Mouse (Mus musculus) adrenal gland, adult 2 months (tissue): Measurements from ENCODE around the gene Rab20. TPM values are rescaled to one million over a fixed set of nuclear protein-coding genes. Genes with fewer than 3 reads are reported as not detected.

Experiments
- DNase-seq: peaks from one replicate; pipeline ENCODE4 v3.0.0; 2021
- polyA plus RNA-seq: library from polyadenylated mRNA; depleted of rRNA; stranded (reverse); fragments of >200 nt; gene quantifications from 2 replicates; pipeline ENCODE4 v1.2.3, GENCODE M21; 2012
- total RNA-seq, 2 experiments: library from RNA; stranded (reverse); gene quantifications; 2 replicates each; pipeline ENCODE4 v1.2.3; 2021

The Rab20 gene
- total and polyA plus RNA-seq, 3 experiments: 7.9 to 19.6 (median 9.6) TPM

DNA sequence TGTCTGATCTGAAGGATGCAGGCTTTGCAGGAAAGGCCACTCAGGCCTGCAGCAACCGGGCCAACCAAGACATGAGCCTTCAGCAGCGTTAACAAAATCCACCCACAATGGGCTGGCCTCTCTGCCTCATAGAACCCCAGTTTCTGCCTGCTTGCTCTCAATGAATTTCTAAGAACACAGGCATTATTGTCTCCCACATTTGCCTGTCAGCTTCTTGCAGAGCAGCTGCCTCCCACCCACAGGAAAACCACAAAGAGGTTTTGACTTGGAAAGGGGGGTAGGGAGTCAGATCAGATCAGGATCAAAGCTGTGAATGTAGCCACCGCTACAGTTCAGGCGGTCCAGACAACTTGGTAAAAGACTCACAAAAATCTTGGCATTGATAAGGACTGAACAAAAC is 25.5 kb downstream of the Rab20 start:
- DNase-seq: no peak

- no peak for DNase-seq
These were observed 26.0 kb downstream of the Rab20 start for GRCm38 (mm10) chr8:11452559-11452958.

GRCm38 (mm10) chr8:11452152-11452551 is 26.4 kb downstream of the Rab20 start:
- DNase-seq: no peak

DNA sequence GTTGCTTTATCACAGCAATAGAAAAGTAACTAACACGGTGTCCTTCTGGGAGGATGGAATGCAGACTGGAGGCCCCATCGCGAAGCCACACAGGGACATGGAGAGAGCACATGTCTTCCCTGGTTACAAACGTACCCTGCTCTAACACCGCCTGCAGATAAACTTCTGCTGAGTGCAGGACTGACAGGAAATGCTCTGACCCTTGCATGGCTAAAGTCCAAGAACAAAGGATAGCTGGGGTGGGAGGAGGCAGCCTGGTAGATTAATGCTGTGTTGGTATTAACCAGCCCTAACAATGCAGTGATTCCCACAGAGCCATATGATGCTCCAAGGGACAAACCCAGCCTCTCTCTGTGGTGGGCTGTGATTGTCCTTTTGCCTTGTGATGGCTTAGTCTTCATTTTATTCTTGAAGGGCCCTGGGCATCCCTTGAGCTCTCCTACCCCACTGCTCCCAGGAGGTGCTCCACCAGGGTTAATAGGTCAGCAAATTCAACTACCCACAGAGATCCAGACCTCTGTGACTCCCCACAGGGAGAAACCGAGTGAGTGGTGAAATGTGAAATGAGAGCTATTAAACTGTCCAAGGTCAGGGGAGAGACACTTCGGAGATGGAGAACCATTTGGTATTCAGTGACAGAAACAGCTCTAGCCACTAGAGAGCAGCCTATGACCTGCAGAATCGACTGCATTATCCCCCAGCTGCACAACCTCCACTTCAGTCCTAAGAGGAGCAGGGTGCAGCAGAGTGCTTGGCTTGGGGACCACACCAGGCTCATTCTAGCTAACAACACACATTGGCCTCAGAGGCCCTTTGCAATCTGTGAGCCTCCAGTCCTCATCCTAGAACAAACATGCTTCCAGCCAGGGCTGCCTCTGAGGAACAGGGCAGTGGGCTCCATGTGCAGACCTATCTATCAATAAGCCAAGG is 28.1 kb downstream of the Rab20 start:
- peak; percentile 38 for DNase-seq

GRCm38 (mm10) chr8:11447910-11448570 is 30.5 kb downstream of the Rab20 start:
- DNase-seq: no peak

- no peak for DNase-seq
These were observed 32.7 kb downstream of the Rab20 start for GRCm38 (mm10) chr8:11445790-11446189.

DNA sequence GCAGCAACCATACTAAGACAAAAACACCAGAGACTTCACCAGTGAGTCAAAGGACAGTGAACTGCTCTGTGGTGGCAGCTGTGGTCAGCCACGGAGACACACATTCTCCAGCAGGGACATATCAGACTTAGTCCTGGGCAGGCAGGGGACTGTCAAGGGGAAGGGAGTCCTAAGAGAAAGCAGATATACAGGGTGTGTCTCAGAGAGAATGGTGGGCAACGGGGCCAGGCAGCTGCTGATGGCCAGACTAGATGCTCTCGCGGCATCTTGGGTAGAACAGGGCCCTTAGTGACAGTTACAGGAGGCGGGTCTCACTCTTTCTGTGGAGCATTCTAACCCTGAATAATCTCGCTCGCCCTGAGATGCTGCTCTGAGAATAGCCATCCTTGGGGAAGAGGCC is 34.3 kb downstream of the Rab20 start:
- DNase-seq: no peak

GRCm38 (mm10) chr8:11443611-11444010 is 34.9 kb downstream of the Rab20 start:
- no peak for DNase-seq

- no peak for DNase-seq
These were observed 37.2 kb downstream of the Rab20 start for GRCm38 (mm10) chr8:11441291-11441690.

- no peak for DNase-seq
These were observed 40.6 kb downstream of the Rab20 start for GRCm38 (mm10) chr8:11437862-11438261.

- DNase-seq: peak; percentile 59
These were observed 47.8 kb downstream of the Rab20 start for GRCm38 (mm10) chr8:11430688-11431087.

- no peak for DNase-seq
These were observed 55.4 kb downstream of the Rab20 start for GRCm38 (mm10) chr8:11423091-11423490.

- no peak for DNase-seq
These were observed 56.5 kb downstream of the Rab20 start for GRCm38 (mm10) chr8:11421968-11422367.

DNA sequence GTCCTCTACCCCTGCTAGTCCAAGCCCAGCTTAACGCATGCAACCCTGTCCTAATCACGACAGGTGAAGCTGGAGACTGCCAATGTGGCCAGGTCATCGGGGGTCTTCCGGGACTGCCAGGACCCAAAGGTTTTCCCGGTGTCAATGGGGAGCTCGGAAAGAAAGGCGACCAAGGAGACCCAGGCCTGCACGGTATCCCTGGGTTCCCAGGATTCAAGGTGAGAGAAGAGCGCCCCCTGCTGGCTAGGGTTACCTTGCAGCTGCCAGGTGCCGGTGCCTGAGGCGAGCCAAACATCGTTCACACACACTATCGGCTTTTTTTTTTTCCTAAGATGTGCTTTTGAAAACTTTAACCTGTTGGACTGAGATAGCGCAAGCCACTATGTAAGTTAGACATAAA is 57.4 kb downstream of the Rab20 start:
- peak; percentile 39 for DNase-seq

- DNase-seq: peak; percentile 54
These were observed 58.9 kb downstream of the Rab20 start for GRCm38 (mm10) chr8:11419645-11420044.

- DNase-seq: peak; percentile 85
These were observed 59.3 kb downstream of the Rab20 start for GRCm38 (mm10) chr8:11419232-11419631.

- DNase-seq: peak; percentile 64
These were observed 60.7 kb downstream of the Rab20 start for GRCm38 (mm10) chr8:11417762-11418161.

GRCm38 (mm10) chr8:11415089-11415488 is 63.4 kb downstream of the Rab20 start:
- no peak for DNase-seq

DNA sequence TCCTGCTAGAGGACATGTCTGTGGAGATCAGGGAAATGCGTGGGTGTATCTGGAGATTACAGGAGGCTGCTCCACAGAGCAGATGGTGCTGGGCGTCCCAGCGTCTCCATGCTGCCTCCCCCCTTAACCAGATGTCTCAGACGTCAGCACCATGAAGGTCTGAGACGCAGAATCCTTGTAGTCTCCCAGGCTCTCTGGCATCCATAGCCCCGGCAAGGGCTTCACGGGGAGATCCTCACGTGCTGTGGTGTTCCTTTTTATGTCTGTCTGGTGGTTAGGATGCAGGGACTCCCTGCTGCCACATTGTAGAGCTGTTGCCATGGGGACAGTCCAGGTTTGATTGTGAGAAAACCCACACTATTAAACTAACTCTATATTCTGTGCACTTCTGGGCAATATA is 64.2 kb downstream of the Rab20 start:
- no peak for DNase-seq

GRCm38 (mm10) chr8:11412450-11412849 is 66.1 kb downstream of the Rab20 start:
- no peak for DNase-seq

DNA sequence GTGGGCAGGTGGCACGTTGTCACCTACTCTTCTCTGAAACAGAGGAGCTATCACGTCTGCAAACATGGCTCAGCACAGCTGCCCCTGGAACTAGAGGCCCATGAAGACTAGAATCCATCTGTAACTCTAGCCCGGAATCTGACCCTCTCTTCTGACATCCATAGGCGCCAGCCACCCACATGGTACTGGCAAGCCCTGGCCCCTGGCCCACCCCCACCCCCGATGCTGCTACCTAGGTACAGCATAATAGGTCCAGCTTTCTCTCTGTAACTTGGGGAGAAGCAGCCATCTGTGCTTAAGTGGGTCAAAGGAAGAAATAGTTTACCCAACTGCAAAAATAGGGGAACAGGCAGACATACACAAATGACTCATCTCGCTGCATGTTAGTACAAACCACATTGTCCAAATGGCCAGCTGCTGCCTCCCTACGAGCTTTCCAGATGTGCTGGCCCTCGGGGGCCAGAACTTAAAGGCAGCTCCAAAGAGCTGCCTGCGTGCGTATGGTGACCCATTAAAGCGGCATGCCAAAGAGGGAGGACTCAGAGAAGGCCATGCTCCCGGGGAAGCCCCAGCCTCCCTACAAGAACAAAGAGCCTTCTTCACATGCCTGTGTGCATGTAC is 66.9 kb downstream of the Rab20 start:
- DNase-seq: no peak

- peak; percentile 72 for DNase-seq
These were observed 72.6 kb downstream of the Rab20 start for GRCm38 (mm10) chr8:11405722-11406481.
